Mouse (Mus musculus) forelimb bud, embryonic 11.5 days (tissue): ENCODE results near the gene Olfr51.
"Not testable (repeated sequence)": the region's sequence is repeated elsewhere in the genome, so short reads cannot be mapped to it uniquely, and the experiment has no call there.

ENCODE experiments used
- DNase-seq: peaks from one replicate; pipeline ENCODE4 v3.0.0-alpha.2; 2012; ENCODE audit warnings: low read depth, low spot score

Gene Olfr51

DNA sequence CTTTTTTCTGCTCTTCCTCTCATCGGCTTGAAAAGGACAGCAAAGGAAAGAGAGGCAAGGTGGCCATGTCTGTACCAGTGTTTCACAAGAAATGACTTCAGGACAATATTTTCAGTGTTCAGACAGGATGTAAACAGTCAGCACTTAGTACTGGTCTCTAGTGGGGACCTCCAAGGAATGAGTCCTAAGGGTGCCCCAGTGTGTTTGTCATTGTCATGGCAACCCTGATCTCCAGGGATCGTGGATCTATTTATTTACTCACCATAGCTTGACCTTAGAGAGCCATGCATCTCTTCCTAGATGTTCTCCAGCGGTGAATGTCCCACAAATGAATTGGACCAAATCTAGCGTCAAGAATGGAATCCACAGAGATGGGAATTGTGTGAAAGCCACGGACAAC lies at the start of gene Olfr51:
Olfr51 (plus strand) TSS at position 301 of the 400 bp plus-strand sequence.
- DNase-seq: no peak

DNA sequence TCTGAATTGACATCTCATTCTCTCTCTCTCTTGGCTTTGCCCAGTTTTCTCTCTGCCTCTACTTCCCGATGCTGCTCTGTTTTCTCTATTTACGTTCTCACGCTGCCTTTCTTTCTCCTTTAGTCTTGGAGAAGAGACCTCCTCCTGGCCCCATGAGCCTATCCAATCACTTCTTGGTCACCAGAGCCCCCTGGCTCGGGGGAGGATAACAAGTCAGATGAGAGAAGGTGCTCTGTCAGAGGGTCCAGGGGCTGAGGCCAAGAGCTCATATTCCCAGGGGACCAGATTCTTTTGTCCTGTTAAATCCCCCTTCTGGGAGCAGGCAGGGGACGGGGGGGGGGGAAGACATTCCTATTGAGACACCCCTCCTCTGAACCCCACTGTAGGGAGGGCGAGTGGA lies 49.7 kb upstream of the Olfr51 start, which contains the start of gene Prop1:
Prop1 (minus strand) TSS at position 101 of the 400 bp plus-strand sequence.
- no peak for DNase-seq

DNA sequence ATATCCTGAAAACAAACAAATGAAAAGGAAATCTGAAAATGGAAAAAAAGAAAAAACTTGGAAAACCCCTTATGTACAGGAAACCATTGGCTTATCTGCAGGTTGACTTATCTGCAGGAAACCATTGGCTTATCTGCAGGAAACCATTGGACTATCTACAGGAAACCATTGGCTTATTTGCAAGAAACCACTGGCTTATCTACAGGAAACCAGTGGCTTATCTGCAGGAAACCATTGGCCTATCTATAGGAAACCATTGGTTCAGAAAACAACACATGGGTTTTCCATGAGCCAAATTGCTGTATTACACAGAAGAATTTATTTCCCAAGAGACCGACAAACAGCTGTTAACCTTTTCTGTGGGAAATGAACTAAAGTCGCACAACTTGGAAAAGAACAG lies 38.5 kb upstream of the Olfr51 start:
- no peak for DNase-seq

DNA sequence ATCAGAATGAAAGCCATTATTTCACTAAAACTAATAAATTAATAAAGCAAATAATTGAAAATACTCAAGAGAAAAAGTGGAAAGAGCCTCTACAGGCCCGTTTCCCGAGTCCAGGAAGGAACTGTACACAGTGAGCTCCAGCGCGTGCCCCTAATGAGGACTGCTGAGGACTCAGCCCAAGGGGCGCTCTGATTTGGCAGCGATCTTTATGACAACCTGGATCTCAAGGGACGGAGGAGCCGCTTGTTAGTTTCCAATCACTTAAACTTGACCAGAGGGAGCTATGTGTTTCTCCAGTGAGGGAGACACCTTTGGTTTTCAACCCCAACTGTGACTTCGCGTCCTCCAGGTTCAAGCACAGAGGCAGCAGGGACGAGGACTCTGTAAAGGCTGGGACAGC lies 37.2 kb upstream of the Olfr51 start, which contains the start of gene Olfr1378:
Olfr1378 (plus strand) TSS at position 301 of the 400 bp plus-strand sequence.
- no peak for DNase-seq

DNA sequence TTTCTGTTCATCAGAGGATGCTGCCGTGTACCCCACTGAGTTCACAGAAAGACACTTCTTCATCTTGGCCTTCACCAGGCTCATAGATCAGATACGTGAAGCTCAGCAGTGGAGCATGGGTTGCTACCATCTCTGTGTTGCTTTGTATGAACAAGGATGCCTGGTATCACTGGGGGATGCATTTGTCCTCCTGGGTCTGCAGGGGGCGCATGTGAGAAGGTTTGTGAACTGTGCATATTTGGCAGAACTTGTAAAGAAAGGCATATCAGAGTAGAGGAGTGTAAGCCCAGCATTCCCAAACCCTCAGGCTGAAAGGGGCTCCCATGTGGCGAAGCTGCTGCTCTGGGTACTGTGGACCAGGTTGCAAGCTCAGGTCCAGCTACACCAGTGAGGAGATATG lies 26.2 kb upstream of the Olfr51 start:
- DNase-seq: no peak

DNA sequence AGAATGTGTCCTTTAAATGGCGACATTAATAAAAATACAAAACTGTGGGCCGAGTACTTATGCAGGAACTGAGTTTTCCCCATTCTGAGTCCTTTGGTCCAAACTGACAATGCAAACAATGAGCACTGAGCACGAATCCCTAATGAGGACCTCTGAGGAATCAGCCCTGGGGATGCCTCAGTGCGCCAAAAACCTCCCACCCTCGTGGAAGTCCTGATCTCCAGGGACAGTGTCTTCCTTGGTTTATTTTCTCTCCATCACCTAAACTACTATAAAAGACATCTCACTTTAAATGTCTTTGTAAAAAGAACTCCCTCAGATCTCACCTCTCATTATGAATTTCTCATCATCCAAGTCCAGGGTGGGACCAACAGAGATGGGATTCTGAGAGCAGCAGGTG lies 21.7 kb upstream of the Olfr51 start, which contains the start of gene Olfr1377:
Olfr1377 (plus strand) TSS at position 301 of the 400 bp plus-strand sequence.
- DNase-seq: no peak

DNA sequence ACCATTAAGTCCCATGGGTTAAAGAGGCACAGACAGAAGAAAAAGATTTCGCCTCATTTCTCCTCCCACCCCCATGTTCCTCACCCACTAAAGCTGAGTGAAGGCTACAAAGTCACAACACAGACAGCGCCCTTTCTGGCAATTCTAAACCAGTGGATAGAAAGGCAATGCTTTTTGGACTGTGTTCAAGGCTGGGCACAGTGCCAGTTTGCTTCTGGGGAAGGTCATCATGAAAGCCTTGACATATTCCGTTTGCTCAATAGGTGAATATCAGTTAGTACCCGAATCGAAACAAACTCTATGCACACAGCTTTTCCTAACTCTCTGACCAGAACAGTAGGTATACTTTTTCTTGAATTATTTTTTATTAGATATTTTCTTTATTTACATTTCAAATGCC lies 8.4 kb downstream of the Olfr51 start:
- no peak for DNase-seq

DNA sequence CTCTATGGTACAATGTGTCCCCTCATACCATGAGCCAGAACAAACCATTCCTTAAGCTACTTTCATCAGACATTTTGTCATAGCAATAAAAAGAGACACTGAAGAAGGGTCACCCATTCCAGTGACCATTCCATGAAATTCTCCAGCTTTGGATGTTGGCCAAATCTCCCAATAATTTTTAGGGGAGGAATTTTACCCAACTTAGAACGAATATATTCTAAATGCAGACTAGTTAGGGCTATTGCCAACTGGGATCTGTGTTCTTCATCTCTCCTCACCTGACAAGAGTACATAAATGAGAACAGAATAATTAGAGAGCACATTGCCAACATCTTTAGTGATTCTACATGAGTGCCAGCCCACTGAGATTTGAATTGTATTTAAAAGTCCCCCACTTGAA lies 10.5 kb downstream of the Olfr51 start, which contains the start of gene Olfr54:
Olfr54 (plus strand) TSS at position 301 of the 400 bp plus-strand sequence.
- DNase-seq: no peak

DNA sequence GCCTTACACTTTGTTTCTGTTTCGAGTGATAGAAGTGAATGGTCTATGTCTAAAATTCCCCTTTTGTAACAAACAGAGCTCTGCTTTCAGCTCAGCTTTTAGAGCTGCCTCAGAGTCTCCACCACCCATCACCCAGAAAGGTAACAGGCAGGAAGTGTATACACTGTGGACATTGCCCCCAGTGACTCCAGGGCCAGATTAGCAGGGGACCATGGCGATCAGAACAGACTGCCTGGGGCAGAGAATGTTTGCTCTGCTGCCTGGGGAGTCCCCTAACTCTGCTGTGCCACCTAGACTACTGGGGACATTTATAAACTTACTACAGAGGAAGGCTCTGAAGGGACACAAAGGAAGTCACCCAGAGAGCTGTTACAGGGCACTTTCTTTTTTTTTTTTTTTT lies 12.9 kb downstream of the Olfr51 start:
- no peak for DNase-seq

DNA sequence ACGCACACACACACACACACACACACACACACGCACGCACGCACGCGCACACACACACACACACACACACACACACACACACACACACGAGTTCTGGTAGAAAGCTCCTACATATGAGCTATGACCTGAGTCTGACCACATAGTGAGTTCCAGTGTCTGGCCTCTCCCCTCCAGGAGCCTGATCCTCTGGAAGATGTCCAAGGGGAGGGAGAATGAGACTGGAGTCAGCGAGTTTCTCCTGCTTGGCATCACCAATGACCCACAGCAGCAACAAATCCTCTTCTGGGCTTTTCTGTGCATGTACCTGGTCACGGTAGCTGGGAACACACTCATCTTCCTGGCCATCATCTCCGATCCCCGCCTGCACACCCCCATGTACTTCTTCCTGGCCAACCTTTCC lies 23.4 kb downstream of the Olfr51 start:
- not testable (repeated sequence) for DNase-seq

DNA sequence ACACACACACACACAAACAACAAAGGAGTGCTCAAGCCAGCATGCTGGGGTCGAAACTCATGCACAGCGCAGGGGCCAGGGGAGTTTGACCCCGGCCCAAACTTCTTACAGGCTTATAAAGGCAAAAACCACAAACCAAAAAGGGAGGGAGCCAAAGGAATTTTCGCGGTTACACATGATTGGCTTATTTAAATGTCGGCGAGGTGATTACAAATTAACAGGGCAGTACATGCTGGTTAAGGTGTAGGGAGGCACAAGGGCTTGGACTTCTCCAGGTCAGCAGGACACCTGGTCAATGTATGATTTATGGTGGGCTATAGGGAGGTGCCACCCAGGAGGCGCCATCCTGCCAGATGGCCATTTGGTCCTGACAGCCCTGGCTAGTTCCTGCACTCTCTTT lies 26.0 kb downstream of the Olfr51 start:
- DNase-seq: not testable (repeated sequence)

DNA sequence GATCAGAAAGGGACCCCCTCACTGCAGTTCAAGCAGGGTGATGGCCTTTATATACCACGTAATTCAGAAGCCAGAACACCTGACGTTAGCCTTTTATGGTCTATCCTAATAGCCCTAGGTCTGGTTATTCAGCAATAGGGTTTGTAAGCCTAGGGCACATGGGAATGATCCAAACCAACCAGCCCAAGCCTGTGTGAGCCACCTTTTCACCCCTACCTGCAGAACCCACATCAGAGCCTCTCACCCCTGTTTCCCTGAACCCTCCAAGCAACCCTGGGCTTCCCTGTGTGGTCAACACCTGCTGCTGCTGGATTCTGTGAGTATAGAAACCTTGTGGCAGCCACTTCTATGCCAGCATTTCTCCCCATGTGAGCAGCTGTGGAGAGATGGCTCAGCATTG lies 26.8 kb downstream of the Olfr51 start:
- no peak for DNase-seq

DNA sequence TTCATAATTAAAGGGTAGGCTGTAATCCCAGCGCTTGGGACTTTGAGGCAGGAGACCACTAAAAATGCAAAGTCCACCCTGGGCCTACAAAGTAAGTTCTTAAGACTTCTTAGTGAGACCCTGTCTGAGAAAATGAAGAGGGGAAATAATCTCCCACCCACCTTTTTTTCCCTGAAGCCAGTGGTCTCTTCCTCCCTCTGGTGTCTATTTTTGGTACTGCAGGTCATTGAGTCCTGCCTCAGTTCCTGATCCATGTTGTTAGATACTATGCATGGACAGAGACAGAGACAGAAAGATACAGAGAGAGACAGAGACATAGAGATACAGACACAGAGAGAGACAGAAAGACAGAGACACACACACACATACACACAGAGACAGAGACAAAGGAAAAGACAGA lies 29.5 kb downstream of the Olfr51 start:
- DNase-seq: peak; percentile 42

DNA sequence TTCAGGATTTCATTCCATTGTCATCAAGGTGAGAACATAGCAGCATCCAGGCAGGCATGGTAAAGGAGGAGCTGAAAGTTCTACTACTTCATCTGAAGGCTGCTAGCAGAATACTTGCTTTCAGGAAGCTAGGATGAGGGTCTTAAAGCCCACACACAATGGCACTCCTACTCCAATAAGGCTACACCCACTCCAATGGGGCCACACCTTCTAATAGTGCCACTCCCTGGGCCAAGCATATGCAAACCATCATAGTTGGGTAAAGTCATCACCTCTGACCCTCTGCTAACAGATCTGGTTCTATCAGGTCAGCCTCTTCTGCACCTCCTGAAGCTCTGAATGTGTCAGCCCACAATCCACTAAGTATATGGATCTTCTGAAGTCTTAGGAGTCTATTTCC lies 30.7 kb downstream of the Olfr51 start:
- DNase-seq: not testable (repeated sequence)

DNA sequence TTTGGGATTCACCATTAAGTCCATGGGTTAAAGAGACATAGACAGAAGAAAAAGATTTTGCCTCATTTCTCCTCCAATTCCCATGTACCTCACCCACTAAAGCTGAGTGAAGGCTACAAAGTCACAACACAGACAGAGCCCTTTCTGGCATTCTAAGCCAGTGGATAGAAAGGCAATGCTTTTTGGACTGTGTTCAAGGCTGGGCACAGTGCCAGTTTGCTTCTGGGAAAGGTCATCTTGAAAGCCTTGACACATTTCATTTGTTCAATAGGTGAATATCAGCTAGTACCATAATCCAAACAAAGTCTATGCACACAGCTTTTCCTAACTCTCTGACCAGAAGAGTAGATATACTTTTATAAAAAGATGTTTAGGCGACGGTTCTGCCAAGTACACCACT lies 32.6 kb downstream of the Olfr51 start:
- DNase-seq: no peak

DNA sequence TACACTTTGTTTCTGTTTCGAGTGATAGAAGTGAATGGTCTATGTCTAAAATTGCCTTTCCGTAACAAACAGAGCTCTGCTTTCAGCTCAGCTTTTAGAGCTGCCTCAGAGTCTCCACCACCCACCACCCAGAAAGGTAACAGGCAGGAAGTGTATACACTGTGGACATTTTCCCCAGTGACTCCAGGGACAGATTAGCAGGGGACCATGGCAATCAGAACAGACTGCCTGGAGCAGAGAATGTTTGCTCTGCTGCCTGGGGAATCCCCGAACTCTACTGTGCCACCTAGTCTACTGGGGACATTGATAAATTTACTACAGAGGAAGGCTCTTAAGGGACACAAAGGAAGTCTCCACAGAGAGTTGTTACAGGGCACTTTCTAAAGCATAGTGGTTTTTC lies 41.4 kb downstream of the Olfr51 start:
- DNase-seq: not testable (repeated sequence)

DNA sequence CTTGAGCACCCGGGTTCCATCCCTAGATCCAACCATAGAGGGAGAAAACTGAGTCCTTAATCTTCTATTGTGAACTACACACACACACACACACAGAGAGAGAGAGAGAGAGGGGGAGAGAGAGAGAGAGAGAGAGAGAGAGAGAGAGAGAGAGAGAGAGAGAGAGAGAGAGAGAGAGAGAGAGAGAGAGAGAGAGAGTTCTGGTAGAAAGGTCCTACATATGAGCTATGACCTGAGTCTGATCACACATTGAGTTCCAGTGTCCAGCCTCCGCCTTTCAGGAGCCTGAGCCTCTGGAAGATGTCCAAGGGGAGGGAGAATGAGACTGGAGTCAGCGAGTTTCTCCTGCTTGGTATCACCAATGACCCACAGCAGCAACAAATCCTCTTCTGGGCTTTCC lies 44.4 kb downstream of the Olfr51 start, which contains the start of gene Olfr1375:
Olfr1375 (plus strand) TSS at position 301 of the 400 bp plus-strand sequence.
- DNase-seq: not testable (repeated sequence)

DNA sequence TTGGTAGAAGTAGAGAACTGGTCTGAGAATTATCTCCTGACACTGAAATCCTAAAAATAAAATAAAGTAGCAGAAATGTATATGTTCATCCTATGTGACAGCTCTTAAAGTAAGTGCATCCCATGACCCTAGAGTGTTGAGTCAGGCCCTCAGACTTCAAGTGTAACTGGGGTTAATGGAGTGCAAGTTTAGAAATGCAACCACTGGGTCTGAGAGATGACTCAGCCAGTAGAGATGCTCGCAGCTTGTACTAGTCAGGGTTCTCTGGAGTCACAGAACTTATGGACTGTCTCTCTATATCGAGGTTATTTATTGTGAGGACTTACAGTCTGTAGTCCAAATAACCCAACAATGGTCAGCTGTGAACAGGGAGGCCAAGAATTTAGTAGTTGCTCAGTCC lies 48.3 kb downstream of the Olfr51 start:
- DNase-seq: no peak

DNA sequence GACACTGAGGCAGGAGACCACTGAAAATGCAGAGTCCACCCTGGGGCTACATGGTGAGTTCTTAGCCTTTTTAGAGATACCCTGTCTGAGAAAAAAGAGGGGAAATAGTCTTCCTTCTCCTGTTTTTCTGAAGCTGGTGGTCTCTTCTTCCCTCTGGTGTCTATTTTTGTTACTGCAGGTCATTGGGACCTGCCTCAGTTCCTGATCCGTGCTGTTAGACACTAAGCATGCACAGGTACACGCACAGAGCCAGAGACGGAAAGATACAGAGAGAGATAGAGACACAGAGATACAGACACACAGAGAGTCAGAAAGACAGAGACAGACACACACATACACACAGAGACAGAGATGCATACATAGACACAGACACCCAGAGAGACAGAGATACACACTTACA lies 49.8 kb downstream of the Olfr51 start:
- no peak for DNase-seq

DNA sequence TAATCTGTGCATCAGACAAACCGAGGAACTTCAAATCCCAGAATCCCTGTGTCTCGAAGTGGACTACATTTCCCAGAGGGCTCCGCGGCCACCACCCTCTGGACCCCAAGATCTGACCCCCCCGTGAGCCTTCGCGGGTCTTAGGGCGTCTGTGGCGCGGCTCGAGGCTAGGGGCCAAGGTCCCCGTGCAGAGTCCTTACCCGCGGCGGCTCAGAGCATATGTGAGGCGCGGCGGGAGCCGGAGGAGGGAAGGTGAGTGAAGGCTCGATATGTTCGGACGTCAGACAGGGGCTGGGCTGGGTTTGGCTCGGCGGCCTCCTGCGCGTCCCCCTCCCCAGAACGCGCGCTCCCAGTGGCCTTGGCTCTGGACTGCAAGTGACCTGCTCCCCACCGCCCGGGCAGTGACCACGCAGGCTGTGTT lies 55.8 kb downstream of the Olfr51 start, which contains the start of gene Zfp354a:
Zfp354a (plus strand) TSS at position 107 of the 421 bp plus-strand sequence.
- DNase-seq: peak; percentile 68
